Mouse (Mus musculus) gastrocnemius, adult 8-10 months (tissue): ENCODE results near the gene Rnf43. TPM values are rescaled to one million over a fixed set of nuclear protein-coding genes. Genes with fewer than 3 reads are reported as not detected.

Experiments used
- microRNA-seq: library from miRNA; unstranded; fragments of <30 nt; microRNA quantifications from one replicate; pipeline ENCODE4 v1.2.0, GENCODE M21; 2022
- total RNA-seq, 4 experiments: library from RNA; stranded (reverse); gene quantifications; 2 replicates each; pipeline ENCODE4 v1.2.4; 2022

The Rnf43 gene
- total RNA-seq, 4 experiments from 2014 or later: 0.92 to 1.7 (median 1.6) TPM

Small RNAs within 50 kb of the gene (microRNA-seq; reads per million reads assigned to microRNA genes)
- not detected for gene Mir142
- gene Mir142b: not detected

Other genes with a start within 250 kb of the Rnf43 start
- not detected for gene Gm11492, start 96.1 kb upstream of the Rnf43 start, total RNA-seq
- 10 to 100 TPM in 1 of 4 experiments, 1 to 10 TPM in 3; 4.2 to 13.6 (median 8.2) TPM for gene Sept4, start 93.8 kb upstream of the Rnf43 start, total RNA-seq
- 10 to 100 TPM in 3 of 4 experiments, 1 to 10 TPM in 1; 9.8 to 12.6 (median 11.4) TPM for gene Mtmr4, start 70.6 kb upstream of the Rnf43 start, total RNA-seq
- gene Hsf5, start 45.6 kb upstream of the Rnf43 start, total RNA-seq: under 1 TPM in 1 of 4 experiments, not detected in 3; 0.09 TPM
- gene Supt4a, start 74.8 kb downstream of the Rnf43 start, total RNA-seq: 10 to 100 TPM; 33.6 to 41.0 (median 36.9) TPM
- gene Tspoap1, start 97.8 kb downstream of the Rnf43 start, total RNA-seq: not detected
- not detected for gene Mpo, start 130.9 kb downstream of the Rnf43 start, total RNA-seq
- not detected for gene Lpo, start 165.6 kb downstream of the Rnf43 start, total RNA-seq
- gene Mks1, start 190.5 kb downstream of the Rnf43 start, total RNA-seq: 1 to 10 TPM; 1.3 to 3.0 (median 1.6) TPM
- gene Epx, start 212.8 kb downstream of the Rnf43 start, total RNA-seq: not detected
- not detected for gene Olfr462, start 229.5 kb downstream of the Rnf43 start, total RNA-seq
- gene Olfr463, start 234.7 kb downstream of the Rnf43 start, total RNA-seq: not detected